Mouse (Mus musculus) left cerebral cortex, postnatal 25 days (tissue): ENCODE data around the gene Csde1. TPM values are rescaled to one million over a fixed set of nuclear protein-coding genes. Genes with fewer than 3 reads are reported as not detected.

ENCODE experiments used
- DNase-seq, 2 experiments: peaks; one replicate each; pipeline ENCODE4 v3.0.0; 2022; ENCODE audit warnings: low spot score in 2 of 2, mixed read lengths in 1 of 2
- intact Hi-C: fragments of 180-260 bp; cut with DNase I; formaldehyde crosslinking; loops from one replicate; pipeline ENCODE4 v1.15.1; 2025
- total RNA-seq, 2 experiments: library from RNA; stranded (reverse); gene quantifications; 2 replicates each; pipeline ENCODE4 v1.2.3; 2021

Csde1 gene
- total RNA-seq, 2 experiments from 2014 or later = 235 to 238 TPM

DNA sequence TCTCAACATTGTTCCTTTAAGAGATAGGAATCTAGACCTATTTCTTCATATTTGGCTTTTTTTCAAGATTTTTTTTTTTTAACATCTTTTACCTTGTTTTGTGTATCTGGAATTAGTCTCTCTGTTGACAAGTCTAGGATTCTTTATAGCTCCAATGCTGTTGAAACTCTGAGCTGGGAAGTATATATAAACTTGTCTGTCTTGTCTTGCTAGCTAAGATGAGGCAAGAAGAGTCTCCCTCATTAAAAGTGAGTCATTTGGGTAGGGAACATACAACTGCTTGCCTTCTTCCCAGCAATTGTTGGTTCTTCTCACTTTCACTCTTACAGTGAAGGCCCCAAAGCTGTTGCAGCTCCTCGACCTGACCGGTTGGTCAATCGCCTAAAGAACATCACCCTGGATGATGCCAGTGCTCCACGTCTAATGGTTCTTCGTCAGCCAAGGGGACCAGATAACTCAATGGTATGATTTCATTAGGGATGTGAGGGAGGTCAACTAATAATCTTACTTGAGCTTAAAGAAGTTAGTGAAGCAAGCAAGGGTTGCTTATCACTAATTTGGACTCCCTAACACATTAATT lies 35.9 kb downstream of the Csde1 start:
- DNase-seq = no peak
- intact Hi-C loops = loop anchor here (10.0 kb wide), 1 partner anchor 319 kb away; no protein-coding TSS in a partner anchor

DNA sequence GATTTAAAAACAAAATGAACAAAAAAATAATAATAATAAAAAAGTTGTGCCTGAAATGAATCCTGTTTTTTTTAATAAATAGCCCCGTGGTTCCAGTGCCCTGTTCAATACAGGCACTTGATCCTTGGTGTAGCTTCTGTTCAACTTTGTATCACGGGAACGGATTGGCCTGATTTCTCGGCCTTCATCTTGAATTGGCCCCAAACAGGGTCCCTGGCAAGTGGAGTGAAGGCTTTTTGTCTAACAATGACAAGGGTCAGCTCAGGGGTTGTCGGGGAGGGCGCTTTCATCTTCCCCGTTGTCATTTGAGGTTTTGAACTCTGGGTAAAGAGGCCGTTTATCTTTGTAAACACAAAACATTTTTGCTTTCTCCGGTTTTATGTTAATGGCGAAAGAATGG lies 37.5 kb downstream of the Csde1 start:
- DNase-seq = no peak

GRCm38 (mm10) chr3:103058207-103059157 lies 38.3 kb downstream of the Csde1 start, which contains the start of gene Nras:
Nras (plus strand) TSS chr3:103058285.
- peak; percentile 93 to 95 for DNase-seq
- intact Hi-C loops = loop anchor here (2.0 to 10.0 kb wide), 2 partner anchors 112 to 316 kb away; partner anchors contain the start of gene Bcas2

More for the DNA sequence above, 37.5 kb downstream of the Csde1 start:
- intact Hi-C loops = loop anchor here (2.0 to 10.0 kb wide), 2 partner anchors 113 to 317 kb away; partner anchors contain the start of gene Bcas2

DNA sequence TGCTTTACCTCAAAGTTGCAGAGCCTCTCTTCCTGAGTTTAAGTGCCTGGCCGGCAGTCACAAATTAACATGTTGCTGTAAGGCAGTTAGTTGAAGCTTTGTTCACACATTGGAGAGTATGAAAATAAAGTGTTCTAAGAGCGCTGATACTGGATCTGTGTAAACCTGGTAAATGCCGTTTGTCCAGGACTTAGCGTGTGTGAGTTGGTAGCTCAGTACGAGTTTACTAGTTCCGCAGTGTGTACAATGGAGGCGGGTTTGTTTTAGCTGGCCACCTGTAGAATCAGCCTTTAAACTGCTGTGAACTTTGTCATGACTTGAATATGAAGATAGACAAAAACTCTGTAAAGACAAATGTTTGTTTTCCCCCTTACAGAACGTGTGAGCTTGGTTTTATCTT lies 46.7 kb downstream of the Csde1 start:
- DNase-seq = no peak
- intact Hi-C loops = no loop called here

GRCm38 (mm10) chr3:103068971-103069370 lies 48.7 kb downstream of the Csde1 start:
- intact Hi-C loops = no loop called here
- DNase-seq = no peak

GRCm38 (mm10) chr3:103073771-103074170 lies 53.5 kb downstream of the Csde1 start, which contains the start of gene Ampd1:
Ampd1 (plus strand) TSS chr3:103074014.
- intact Hi-C loops = no loop called here
- no peak for DNase-seq

DNA sequence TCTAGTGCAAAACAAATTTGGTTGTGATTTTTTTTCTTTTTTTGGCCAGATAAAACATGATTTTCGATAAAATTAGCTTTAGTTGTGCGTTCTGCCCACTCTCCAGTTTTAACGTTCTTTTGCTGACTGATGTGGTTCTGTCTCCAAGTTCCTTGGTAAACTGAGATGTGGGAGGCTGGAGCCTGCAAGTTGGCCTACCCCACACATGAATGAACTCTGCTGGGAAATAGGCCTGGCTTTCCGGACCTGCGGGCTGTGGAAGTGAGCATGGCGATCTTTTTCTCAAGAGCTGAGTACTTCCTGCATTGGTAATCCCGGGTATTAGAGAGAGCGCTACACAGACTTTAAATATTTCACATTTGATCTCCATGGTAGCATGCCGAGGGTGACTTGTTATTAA lies 55.6 kb downstream of the Csde1 start:
- no peak for DNase-seq
- intact Hi-C loops = no loop called here

DNA sequence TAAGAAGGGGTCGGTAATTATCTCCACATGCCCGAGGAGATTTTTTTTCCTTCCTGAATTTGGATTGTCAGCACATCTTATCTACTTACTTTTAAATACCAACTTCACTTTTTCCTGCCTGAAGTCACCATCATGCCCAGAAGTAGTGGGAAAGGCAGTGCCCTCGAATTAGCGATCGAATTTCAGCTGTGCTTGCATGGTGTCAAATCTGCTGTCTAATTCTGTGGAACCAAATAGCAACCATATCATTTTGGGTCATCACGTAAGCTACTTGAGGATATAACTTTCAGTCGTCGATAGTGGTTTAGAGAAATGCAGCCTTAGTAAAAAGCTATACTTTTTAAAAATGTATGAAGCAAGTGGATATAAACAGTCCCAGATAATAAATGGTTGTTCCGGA lies 56.2 kb downstream of the Csde1 start:
- DNase-seq = no peak
- intact Hi-C loops = no loop called here

- DNase-seq = peak in 1 of 2 experiments; percentile 72
Observed at GRCm38 (mm10) chr3:103079301-103079700, 59.1 kb downstream of the Csde1 start.

DNA sequence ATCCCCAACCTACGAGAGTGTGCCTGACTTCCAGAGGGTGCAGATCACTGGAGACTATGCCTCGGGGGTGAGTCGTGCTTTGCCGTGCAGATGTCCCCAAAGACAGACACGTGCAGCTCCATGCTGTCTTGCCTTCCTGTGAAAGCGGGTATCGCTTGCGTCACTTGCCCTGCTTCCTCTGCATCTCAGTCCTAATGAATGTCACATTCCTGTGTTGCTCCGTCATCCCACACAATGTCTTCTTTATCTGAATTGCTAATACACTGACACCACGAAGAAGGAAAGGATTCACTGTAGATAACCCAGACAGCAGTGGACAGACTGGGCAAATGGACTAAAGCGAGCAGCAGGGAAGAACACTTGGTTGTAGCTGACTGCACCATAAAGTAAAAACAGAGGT lies 60.8 kb downstream of the Csde1 start:
- intact Hi-C loops = no loop called here
- no peak for DNase-seq

More at GRCm38 (mm10) chr3:103079301-103079700, 59.1 kb downstream of the Csde1 start:
- intact Hi-C loops = no loop called here

DNA sequence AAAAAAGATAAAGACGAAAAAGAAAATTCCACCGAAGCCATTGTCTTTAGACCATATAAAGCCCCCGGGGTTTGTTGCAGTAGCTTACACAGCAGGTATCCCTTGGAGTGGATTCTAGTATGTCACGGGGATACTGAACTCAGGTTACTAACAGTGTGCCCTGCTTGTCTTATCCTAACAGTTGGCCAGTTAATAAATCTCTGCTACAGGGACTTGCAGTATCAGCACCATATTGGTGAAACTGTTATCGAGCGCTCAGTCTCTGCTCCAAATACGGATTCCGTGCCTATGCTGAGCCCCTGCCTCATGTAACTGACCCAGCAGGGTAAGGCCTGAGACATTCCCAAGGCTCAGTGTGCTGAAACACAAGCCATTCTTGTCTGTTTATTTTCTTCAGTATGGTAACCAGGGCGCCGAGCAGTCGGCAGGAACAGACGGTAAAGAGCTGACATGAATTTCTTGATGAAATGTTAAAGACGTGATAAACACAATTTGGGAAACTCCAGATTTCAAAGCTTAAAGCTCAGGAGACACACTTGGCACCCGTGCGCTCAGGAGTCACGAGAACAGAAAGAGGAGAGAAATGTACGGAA lies 61.7 kb downstream of the Csde1 start:
- intact Hi-C loops = no loop called here
- DNase-seq = no peak

DNA sequence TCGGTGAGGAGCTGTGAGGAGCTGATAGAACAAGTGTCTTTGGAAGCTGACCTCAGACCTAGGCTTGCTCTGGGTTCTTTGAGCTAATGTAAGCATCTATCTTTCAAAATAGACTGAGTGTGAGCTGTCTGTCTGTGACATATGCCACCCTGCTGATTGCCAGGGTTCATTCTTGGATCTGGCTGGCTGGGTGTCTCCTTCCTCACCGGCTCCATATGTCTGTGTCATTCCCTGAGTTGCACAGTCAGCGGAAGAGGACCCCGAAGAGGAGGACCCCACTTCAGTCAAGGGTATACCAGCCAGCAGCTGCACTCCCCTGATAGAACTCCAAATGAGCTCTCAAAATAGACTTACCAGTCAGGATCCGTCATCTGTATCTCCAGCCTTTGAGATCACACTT lies 62.5 kb downstream of the Csde1 start:
- no peak for DNase-seq
- intact Hi-C loops = no loop called here

DNA sequence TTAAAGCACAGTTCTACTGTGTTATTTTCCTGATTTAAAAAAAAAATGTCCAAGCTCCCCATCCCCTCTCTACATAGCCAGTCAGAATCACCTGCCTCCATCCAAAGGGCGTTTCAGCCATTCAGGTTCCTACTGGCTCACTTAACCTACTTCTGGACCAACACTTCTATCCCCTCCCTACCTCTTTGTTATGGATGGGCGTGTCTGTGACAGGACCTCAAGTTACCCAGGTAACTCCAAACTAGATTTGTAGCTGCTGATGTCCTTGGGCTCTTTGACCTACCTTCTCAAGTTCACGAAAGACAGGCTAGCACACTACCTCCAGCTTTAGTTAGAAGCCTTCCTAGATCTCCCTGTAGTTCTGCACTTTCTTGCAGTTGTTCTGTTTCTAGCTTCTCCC lies 65.8 kb downstream of the Csde1 start:
- DNase-seq = no peak
- intact Hi-C loops = no loop called here

- no peak for DNase-seq
- intact Hi-C loops = no loop called here
Observed at GRCm38 (mm10) chr3:103091753-103092152, 71.5 kb downstream of the Csde1 start.

GRCm38 (mm10) chr3:103098662-103099061 lies 78.4 kb downstream of the Csde1 start:
- intact Hi-C loops = no loop called here
- no peak for DNase-seq

DNA sequence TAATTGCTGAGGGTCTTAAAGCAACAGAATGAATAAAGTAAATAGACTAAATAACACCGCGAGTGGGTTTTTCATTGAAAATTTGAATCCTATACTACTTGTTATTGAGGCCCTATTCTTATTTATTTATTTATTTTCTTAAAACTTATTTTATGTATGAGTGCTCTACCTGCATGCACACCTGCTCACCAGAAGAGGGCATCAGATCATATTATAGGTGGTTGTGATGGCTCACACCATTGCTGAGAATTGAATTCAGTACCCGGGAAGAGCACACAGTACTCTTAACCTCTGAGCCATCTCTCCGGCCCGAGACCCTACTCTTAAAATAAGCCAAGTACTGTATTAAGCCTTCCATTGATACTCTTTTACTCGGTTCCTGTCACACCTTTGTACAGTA lies 79.4 kb downstream of the Csde1 start:
- intact Hi-C loops = no loop called here
- no peak for DNase-seq

- intact Hi-C loops = no loop called here
- DNase-seq = no peak
Observed at GRCm38 (mm10) chr3:103100735-103101134, 80.5 kb downstream of the Csde1 start.

DNA sequence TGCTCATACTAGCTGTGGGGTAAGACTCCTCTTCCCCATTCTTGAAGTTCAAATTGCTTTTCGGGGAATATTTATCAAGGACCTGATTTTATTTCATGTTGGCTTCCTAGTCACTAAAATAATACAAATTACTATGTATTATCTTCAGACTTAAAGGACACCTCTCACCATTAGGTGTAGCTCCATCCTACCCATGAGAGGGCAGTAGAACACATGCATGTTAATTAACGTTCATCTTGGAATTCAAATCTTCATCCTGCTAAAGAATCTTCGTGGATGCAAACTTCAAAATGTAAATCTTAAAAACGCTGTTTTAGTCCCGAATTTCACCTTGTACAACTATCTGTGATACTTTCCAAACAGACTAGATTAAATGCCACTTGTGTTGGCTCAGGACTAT lies 81.0 kb downstream of the Csde1 start:
- no peak for DNase-seq
- intact Hi-C loops = no loop called here

GRCm38 (mm10) chr3:103101909-103102308 lies 81.7 kb downstream of the Csde1 start:
- intact Hi-C loops = loop anchor here (1.0 kb wide), 1 partner anchor 68 kb away; no protein-coding TSS in a partner anchor

More at GRCm38 (mm10) chr3:103101909-103102308, 81.7 kb downstream of the Csde1 start:
- peak in 1 of 2 experiments; percentile 12 for DNase-seq
